Mouse (Mus musculus): ENCODE measurements around the gene Sgpp2.

GRCm38 (mm10) chr1:78340584-78340983 is 30.4 kb downstream of the Sgpp2 start:
- TF ChIP-seq POLR2A (IDR thresholded peaks at IDR 0.05; ENCODE audit: insufficient read depth, low read depth, low read length) (no peak), CTCF (IDR thresholded peaks at IDR 0.05; ENCODE audit: insufficient read depth, low read depth, low read length) (no peak)

Data from olfactory bulb, adult 2 months (tissue).